Mouse (Mus musculus): ENCODE results near the gene Spata31d1b. TPM values are rescaled to one million over a fixed set of nuclear protein-coding genes. Genes with fewer than 3 reads are reported as not detected.
A peak's percentile ranks its signal among the peaks of the same experiment; 100 is the strongest.
"Not testable (repeated sequence)": the region's sequence is repeated elsewhere in the genome, so short reads cannot be mapped to it uniquely, and the experiment has no call there.

The Spata31d1b gene
- not detected in 2 replicates for total RNA-seq (2014; rRNA removed; ENCODE audit: low replicate concordance)
- not detected in 2 replicates for polyA plus RNA-seq (2015; fragmentation: Nextera tagmentation; extraction: Ambion mirVana)

DNA sequence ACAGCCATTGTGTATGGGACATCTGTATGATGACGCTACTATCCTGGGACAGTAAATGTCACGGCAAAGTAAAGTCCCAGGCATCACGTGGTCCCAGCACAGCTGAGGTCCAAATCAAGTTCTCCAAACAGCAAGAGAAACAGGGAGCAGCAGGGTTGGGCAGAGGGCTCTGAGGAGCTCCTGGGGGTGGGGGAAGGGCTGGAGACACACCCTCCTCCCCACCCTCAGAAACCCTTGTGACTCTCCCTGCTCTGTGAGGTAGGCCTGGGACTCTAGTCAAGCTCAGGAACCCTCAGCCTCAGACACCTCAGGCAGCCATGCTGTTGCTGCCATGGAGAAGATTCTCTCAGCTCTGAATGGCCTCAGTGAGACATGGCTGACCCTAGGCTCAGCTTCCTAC lies at the start of gene Spata31d1b:
TSS of gene Spata31d1b (plus strand) at position 301 of the 400 bp plus-strand sequence.
- H3K4me1 ChIP-seq (ENCODE audit: control insufficient read depth, insufficient read depth); H3K9me3 ChIP-seq (replicated peaks; ENCODE audit: control insufficient read depth, low read length); H3K27ac ChIP-seq (ENCODE audit: low read depth); ATAC-seq (ENCODE audit: insufficient read depth, low read depth); H3K4me3 ChIP-seq (ENCODE audit: low read depth, low read length); DNase-seq (ENCODE audit: low spot score); H3K27me3 ChIP-seq (ENCODE audit: control insufficient read depth, insufficient read depth, low read length); H3K36me3 ChIP-seq (replicated peaks; ENCODE audit: control insufficient read depth, insufficient read depth, low read length); H3K9ac ChIP-seq (replicated peaks; ENCODE audit: low read depth, low read length); H3K4me2 ChIP-seq (ENCODE audit: low read depth, low read length): not testable (repeated sequence)
- WGBS = 64% methylated on average over 3 of the region's 3 CpGs

DNA sequence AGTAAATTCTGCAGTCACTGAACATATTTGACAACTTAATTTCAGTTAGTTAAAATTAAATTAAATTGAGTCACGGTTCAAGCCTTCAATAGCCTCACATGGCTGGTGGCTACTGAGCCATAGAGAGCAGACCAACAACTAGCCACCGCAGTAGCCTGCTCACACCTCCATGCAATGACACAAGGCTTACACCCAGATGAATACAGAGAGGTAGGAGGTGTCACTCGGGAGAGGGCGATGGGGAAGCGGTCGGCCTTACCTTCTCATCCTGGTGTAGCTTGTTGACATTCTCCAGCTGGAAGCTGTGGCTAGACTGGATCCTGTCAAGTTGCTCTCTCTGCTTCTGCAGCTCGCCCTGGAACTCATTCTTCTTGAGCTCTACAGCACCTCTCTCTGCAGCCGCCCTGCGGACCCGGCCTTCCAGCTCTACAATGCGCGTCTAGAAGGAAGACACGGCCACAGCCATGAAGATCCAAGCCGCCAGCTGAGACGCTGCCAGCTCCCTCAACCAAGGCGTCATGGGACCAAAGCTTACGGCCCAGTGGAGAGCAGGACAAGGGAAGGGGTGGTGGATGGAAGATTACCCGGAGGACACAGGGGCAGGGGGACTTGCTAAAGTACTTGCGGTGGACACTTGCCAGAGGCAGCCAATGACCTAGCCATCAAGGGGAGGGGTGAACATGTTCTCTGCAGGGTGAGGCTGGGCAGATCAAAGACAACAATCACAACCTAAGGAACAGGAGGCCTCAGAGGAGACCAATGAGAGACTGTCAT lies 48.0 kb upstream of the Spata31d1b start:
- Histone ChIP-seq H3K36me3 (replicated peaks; ENCODE audit: control insufficient read depth, insufficient read depth, low read length) (peaks cover 19% of the 10 kb centered on the region; the same call in 1 of the 2 replicates), H3K4me2 (ENCODE audit: low read depth, low read length) (no peak overlapping the region), H3K4me1 (ENCODE audit: control insufficient read depth, insufficient read depth) (peaks cover 3% of the 10 kb centered on the region; the same call in 1 of the 2 replicates), H3K4me3 (ENCODE audit: low read depth, low read length) (no peak overlapping the region), H3K9me3 (replicated peaks; ENCODE audit: control insufficient read depth, low read length) (no peaks in the 10 kb centered on the region), H3K27ac (ENCODE audit: low read depth) (no peak overlapping the region), H3K9ac (replicated peaks; ENCODE audit: low read depth, low read length) (no peak overlapping the region), H3K27me3 (ENCODE audit: control insufficient read depth, insufficient read depth, low read length) (no peaks in the 10 kb centered on the region)
- WGBS = 86% methylated on average over 19 of the region's 19 CpGs
- no peak for TF ChIP-seq CTCF (IDR thresholded peaks at IDR 0.05; ENCODE audit: low read depth)
- TF ChIP-seq EP300 (IDR thresholded peaks at IDR 0.05; ENCODE audit: low read depth) = no peak
- ATAC-seq (ENCODE audit: insufficient read depth, low read depth) (no peak), DNase-seq (ENCODE audit: low spot score) (no peak)

DNA sequence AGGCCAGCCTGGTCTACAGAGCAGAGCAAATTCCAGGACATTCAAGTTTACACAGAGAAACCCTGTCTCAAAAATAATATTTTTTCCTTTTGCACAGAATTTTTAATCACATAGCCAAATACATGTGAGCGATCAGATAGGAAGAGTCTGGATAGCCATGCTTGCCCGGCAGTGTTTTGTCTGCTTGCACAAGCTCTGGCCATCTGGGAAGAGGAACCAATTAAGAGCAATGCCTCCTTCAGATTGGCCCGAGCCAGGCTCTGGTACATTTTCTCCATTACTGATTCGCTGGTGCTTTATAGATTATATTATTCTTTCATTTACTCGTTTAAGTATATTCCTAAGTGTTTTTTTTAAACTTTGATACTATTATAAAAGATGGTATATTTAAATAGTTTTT lies 44.3 kb upstream of the Spata31d1b start:
- Histone ChIP-seq H3K27ac (ENCODE audit: low read depth) (no peak overlapping the region), H3K27me3 (ENCODE audit: control insufficient read depth, insufficient read depth, low read length) (no peaks in the 10 kb centered on the region), H3K4me3 (ENCODE audit: low read depth, low read length) (no peak overlapping the region), H3K36me3 (replicated peaks; ENCODE audit: control insufficient read depth, insufficient read depth, low read length) (peaks cover 13% of the 10 kb centered on the region; the same call in 1 of the 2 replicates), H3K9ac (replicated peaks; ENCODE audit: low read depth, low read length) (no peak overlapping the region), H3K4me1 (ENCODE audit: control insufficient read depth, insufficient read depth) (peaks cover 3% of the 10 kb centered on the region; the same call in 1 of the 2 replicates), H3K9me3 (replicated peaks; ENCODE audit: control insufficient read depth, low read length) (no peaks in the 10 kb centered on the region), H3K4me2 (ENCODE audit: low read depth, low read length) (no peak overlapping the region)
- ATAC-seq (ENCODE audit: insufficient read depth, low read depth) = no peak
- TF ChIP-seq EP300 (IDR thresholded peaks at IDR 0.05; ENCODE audit: low read depth) = no peak
- TF ChIP-seq CTCF (IDR thresholded peaks at IDR 0.05; ENCODE audit: low read depth) = no peak
- 90% methylated on average over 5 of the region's 5 CpGs for WGBS
- DNase-seq (ENCODE audit: low spot score) = no peak

DNA sequence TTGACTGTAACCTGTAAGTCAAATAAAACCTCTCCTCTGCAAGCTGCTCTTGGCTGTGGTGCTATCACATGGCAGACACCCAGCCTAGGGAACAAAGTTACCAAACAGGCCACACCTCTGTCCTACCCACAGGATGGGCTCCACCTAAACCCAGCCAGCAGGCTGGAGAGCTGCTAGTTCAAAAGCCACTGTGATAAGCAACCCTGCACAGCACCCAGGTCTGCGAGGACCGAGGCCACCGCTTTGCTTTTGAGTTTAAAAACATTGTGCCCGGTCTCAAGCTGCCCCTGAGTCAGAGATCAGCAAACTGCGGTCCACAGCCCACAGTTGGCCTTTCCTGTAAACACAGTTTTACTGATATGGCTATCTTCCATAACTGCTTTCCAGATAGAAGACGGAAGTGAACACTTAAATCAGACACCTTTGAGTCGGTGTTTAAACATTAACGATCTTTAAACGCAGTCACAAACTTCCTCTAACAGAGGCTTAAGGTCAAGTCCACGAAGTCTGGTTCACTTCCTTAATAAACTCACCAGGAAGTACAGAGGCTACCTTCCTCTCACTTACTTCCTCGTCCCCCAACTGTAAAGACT lies 43.5 kb upstream of the Spata31d1b start:
- Histone ChIP-seq H3K9ac (replicated peaks; ENCODE audit: low read depth, low read length) (no peak overlapping the region), H3K4me1 (ENCODE audit: control insufficient read depth, insufficient read depth) (peaks cover 3% of the 10 kb centered on the region; the same call in 1 of the 2 replicates), H3K27me3 (ENCODE audit: control insufficient read depth, insufficient read depth, low read length) (no peaks in the 10 kb centered on the region), H3K27ac (ENCODE audit: low read depth) (peak overlapping the region; percentile 49; the same call in 1 of the 2 replicates), H3K4me2 (ENCODE audit: low read depth, low read length) (no peak overlapping the region), H3K36me3 (replicated peaks; ENCODE audit: control insufficient read depth, insufficient read depth, low read length) (peaks cover 7% of the 10 kb centered on the region; the same call in 1 of the 2 replicates), H3K9me3 (replicated peaks; ENCODE audit: control insufficient read depth, low read length) (no peaks in the 10 kb centered on the region), H3K4me3 (ENCODE audit: low read depth, low read length) (no peak overlapping the region)
- no peak for TF ChIP-seq EP300 (IDR thresholded peaks at IDR 0.05; ENCODE audit: low read depth)
- TF ChIP-seq CTCF (IDR thresholded peaks at IDR 0.05; ENCODE audit: low read depth) = no peak
- DNase-seq (ENCODE audit: low spot score) (peak; percentile 36), ATAC-seq (ENCODE audit: insufficient read depth, low read depth) (peak; percentile 72)
- 27% methylated on average over 11 of the region's 11 CpGs for WGBS

DNA sequence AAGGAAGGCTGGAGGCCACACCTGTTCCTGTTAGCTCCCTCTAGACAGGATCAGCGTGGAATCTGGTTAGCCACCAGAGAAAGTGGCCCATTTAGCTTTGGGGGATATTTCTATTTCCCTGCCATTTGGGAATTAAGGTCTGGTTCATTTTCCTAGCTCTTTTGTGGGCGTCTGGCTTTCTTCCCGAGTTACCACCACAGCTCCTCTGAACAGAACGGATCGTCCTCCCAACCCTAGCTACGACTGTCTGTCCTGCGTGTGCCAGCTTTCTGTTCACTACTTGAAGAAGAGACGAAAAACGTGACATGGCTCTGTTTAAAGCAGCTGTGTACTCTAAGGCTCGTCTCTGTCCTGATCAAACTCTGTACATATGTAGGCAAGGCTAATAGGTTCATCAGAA lies 42.1 kb upstream of the Spata31d1b start:
- H3K4me2 ChIP-seq (ENCODE audit: low read depth, low read length) = no peak overlapping the region
- no peak overlapping the region for H3K27ac ChIP-seq (ENCODE audit: low read depth)
- no peak for TF ChIP-seq EP300 (IDR thresholded peaks at IDR 0.05; ENCODE audit: low read depth)
- TF ChIP-seq CTCF (IDR thresholded peaks at IDR 0.05; ENCODE audit: low read depth) = no peak
- peaks cover 3% of the 10 kb centered on the region; the same call in 1 of the 2 replicates for H3K36me3 ChIP-seq (replicated peaks; ENCODE audit: control insufficient read depth, insufficient read depth, low read length)
- 85% methylated on average over 10 of the region's 10 CpGs for WGBS
- ATAC-seq (ENCODE audit: insufficient read depth, low read depth) (no peak), DNase-seq (ENCODE audit: low spot score) (no peak)
- no peak overlapping the region for H3K9ac ChIP-seq (replicated peaks; ENCODE audit: low read depth, low read length)
- no peaks in the 10 kb centered on the region for H3K9me3 ChIP-seq (replicated peaks; ENCODE audit: control insufficient read depth, low read length)
- H3K4me1 ChIP-seq (ENCODE audit: control insufficient read depth, insufficient read depth) = peaks cover 11% of the 10 kb centered on the region
- H3K4me3 ChIP-seq (ENCODE audit: low read depth, low read length) = no peak overlapping the region
- no peaks in the 10 kb centered on the region for H3K27me3 ChIP-seq (ENCODE audit: control insufficient read depth, insufficient read depth, low read length)

Data from heart, postnatal 0 days (tissue).